ENCODE assay signal across 8 mouse cellular contexts in the genomic region with DNA sequence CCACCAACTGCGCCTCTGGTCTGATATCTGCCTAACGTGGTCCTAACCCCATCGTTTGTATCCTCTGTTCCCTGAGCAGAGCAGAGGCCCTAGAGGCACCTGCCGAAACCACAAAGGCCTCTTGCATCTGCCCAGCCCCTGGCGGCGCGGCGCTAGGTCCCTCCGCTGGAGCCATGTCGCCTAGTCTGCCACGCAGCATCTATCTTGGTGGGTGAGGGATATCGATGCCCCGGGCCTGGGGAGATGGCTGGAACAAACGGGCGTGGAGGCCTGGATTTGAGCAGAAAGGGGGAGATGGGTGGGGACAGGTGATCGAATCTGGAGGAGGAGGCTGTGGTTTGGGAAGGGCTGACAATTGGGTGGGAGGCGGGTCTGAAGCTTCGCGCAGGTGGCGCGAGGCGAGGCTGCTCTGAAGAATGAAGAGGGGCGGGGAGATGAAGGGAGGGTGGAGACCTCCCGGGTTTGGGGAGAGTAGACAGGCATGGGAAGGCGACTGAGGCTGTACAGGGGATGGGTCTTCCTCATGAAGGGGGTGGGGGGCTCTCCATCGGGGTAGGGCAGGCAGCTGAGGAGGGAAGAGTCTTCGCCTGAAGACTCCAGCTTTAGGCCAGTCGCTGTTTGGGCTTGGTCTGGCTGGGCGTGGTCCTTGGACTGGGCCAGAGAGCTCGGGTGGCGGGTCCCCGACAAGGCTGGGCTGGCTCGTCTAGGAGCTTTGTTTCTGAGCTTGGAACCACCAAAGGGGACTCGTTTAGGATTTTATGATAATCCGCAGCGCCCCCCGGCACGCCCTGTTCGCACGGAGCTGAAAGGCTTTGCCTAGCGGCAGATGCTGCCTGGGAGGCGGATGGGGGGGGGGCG. TPM values are rescaled to one million over a fixed set of nuclear protein-coding genes. Genes with fewer than 3 reads are reported as not detected.
DNase-seq lines count a peak whose midpoint lies in the region; ATAC-seq lines count a peak whose summit lies in the region.
"Had no signal": no experiment of that assay in that cellular context is flagged by ENCODE, and none has a peak within 500 bp of the region (broad histone marks: within the 10 kb centered on the region; RNA-seq: fewer than 3 reads in every experiment).

No protein-coding gene starts in this region.

- no peak for DNase-seq in liver, embryonic 11.5 days (ENCODE audit: low spot score)
- no peak for DNase-seq in liver
- DNase-seq in cerebellum, adult 11-12 months = peak; percentile 42
- peak; percentile 81 for DNase-seq in forebrain, embryonic 11.5 days (ENCODE audit: low spot score)
- peak; percentile 40 for DNase-seq in thymus, postnatal 0 days (ENCODE audit: low spot score)

- H3K4me2 ChIP-seq in liver, embryonic 11.5 days = peak overlapping the region; percentile 90
- H3K4me2 ChIP-seq in forebrain, embryonic 11.5 days (ENCODE audit: low read depth, low read length, severe bottlenecking) = peak overlapping the region; percentile 95
- peak overlapping the region; percentile 96 for H3K4me2 ChIP-seq in intestine, embryonic 15.5 days (replicated peaks)
- H3K4me2 ChIP-seq in midbrain, embryonic 12.5 days (replicated peaks) = peak overlapping the region; percentile 81

- ATAC-seq in liver, embryonic 11.5 days (replicated peaks; ENCODE audit: low FRiP score) = no peak
- ATAC-seq in forebrain, embryonic 11.5 days (replicated peaks; ENCODE audit: low FRiP score) = peak; percentile 53
- peak; percentile 22 for ATAC-seq in intestine, embryonic 15.5 days
- peak; percentile 60 for ATAC-seq in midbrain, embryonic 12.5 days (ENCODE audit: low FRiP score, low read depth)

- H3K4me1 ChIP-seq in liver, embryonic 11.5 days (replicated peaks; ENCODE audit: control insufficient read depth, insufficient read depth, low read length) = peaks cover 14% of the 10 kb centered on the region
- no peaks in the 10 kb centered on the region; the same call in 1 of the 2 replicates for H3K4me1 ChIP-seq in forebrain, embryonic 11.5 days (replicated peaks; ENCODE audit: control insufficient read depth, insufficient read depth, low read length)
- H3K4me1 ChIP-seq in intestine, embryonic 15.5 days (replicated peaks) = peaks cover 28% of the 10 kb centered on the region
- peaks cover 47% of the 10 kb centered on the region for H3K4me1 ChIP-seq in midbrain, embryonic 12.5 days

- peaks cover 65% of the 10 kb centered on the region for H3K27me3 ChIP-seq in liver, embryonic 11.5 days (replicated peaks; ENCODE audit: control insufficient read depth, insufficient read depth, low read length)
- no peaks in the 10 kb centered on the region for H3K27me3 ChIP-seq in forebrain, embryonic 11.5 days (ENCODE audit: control insufficient read depth, insufficient read depth, low read length)
- peaks cover 45% of the 10 kb centered on the region for H3K27me3 ChIP-seq in intestine, embryonic 15.5 days (replicated peaks)
- peaks cover 9% of the 10 kb centered on the region for H3K27me3 ChIP-seq in midbrain, embryonic 12.5 days

- H3K27ac ChIP-seq in liver, embryonic 11.5 days (ENCODE audit: low read depth, low read length) = no peak overlapping the region
- H3K27ac ChIP-seq in forebrain, embryonic 11.5 days (ENCODE audit: low read depth, low read length) = peak overlapping the region; percentile 65
- H3K27ac ChIP-seq in intestine, embryonic 15.5 days = no peak overlapping the region
- H3K27ac ChIP-seq in midbrain, embryonic 12.5 days (replicated peaks) = peak overlapping the region; percentile 92

- no peak overlapping the region for H3K9ac ChIP-seq in liver, embryonic 11.5 days (ENCODE audit: low read depth, low read length)
- H3K9ac ChIP-seq in forebrain, embryonic 11.5 days (ENCODE audit: low read length) = peak overlapping the region; percentile 88
- H3K9ac ChIP-seq in intestine, embryonic 15.5 days = peak overlapping the region; percentile 54
- peak overlapping the region; percentile 89 for H3K9ac ChIP-seq in midbrain, embryonic 12.5 days (replicated peaks)

- H3K4me3 ChIP-seq in liver, embryonic 11.5 days (ENCODE audit: low read depth, low read length) = peak overlapping the region; percentile 48
- H3K4me3 ChIP-seq in forebrain, embryonic 11.5 days (ENCODE audit: low read depth, low read length) = peak overlapping the region; percentile 66
- H3K4me3 ChIP-seq in intestine, embryonic 15.5 days (replicated peaks) = peak overlapping the region; percentile 52
- peak overlapping the region; percentile 68 for H3K4me3 ChIP-seq in midbrain, embryonic 12.5 days
- H3K4me3 ChIP-seq: myocyte had no signal

- no peaks in the 10 kb centered on the region for H3K36me3 ChIP-seq in liver, embryonic 11.5 days (ENCODE audit: control insufficient read depth, insufficient read depth, low read length)
- no peaks in the 10 kb centered on the region for H3K36me3 ChIP-seq in forebrain, embryonic 11.5 days (ENCODE audit: control insufficient read depth, insufficient read depth, low read length)
- H3K36me3 ChIP-seq in intestine, embryonic 15.5 days = no peaks in the 10 kb centered on the region
- peaks cover 14% of the 10 kb centered on the region for H3K36me3 ChIP-seq in midbrain, embryonic 12.5 days

- H3K9me3 ChIP-seq in liver, embryonic 11.5 days (ENCODE audit: control insufficient read depth, low read length) = no peaks in the 10 kb centered on the region
- H3K9me3 ChIP-seq in forebrain, embryonic 11.5 days (ENCODE audit: control insufficient read depth, low read length) = no peaks in the 10 kb centered on the region
- H3K9me3 ChIP-seq in intestine, embryonic 15.5 days = no peaks in the 10 kb centered on the region
- no peaks in the 10 kb centered on the region for H3K9me3 ChIP-seq in midbrain, embryonic 12.5 days

- 1% methylated on average over 43 of the region's 43 CpGs for WGBS in liver, embryonic 11.5 days
- under 1% methylated on average over 42 of the region's 43 CpGs for WGBS in forebrain, embryonic 11.5 days
- 1% methylated on average over 42 of the region's 43 CpGs for WGBS in intestine, embryonic 15.5 days
- under 1% methylated on average over 39 of the region's 43 CpGs for WGBS in midbrain, embryonic 12.5 days

RNA-seq across cellular contexts. Expression of a gene that starts 1.3 kb away (rescaled TPM):
- 1.3 and 1.6 TPM in 2 replicates for polyA plus RNA-seq in liver, embryonic 11.5 days (2014; fragmentation: Nextera tagmentation; extraction: Ambion mirVana)
- 91.8 and 97.0 TPM in 2 replicates for polyA plus RNA-seq in forebrain, embryonic 11.5 days (2014; fragmentation: Nextera tagmentation; extraction: Ambion mirVana)
- 6.6 and 7.1 TPM in 2 replicates for polyA plus RNA-seq in intestine, embryonic 15.5 days (2015; fragmentation: Nextera tagmentation; extraction: Ambion mirVana)
- 136 and 153 TPM in 2 replicates for polyA plus RNA-seq in midbrain, embryonic 12.5 days (2016; fragmentation: Nextera tagmentation; extraction: Ambion mirVana)
- polyA plus RNA-seq in thymus, postnatal 0 days (2015; fragmentation: Nextera tagmentation; extraction: Ambion mirVana) = 0.13 and 0.23 TPM in 2 replicates

RNA-seq across cellular contexts. Expression of a gene that starts 46.1 kb away (rescaled TPM):
- polyA plus RNA-seq in liver, embryonic 11.5 days (2014; fragmentation: Nextera tagmentation; extraction: Ambion mirVana) = 326 and 357 TPM in 2 replicates
- polyA plus RNA-seq in forebrain, embryonic 11.5 days (2014; fragmentation: Nextera tagmentation; extraction: Ambion mirVana) = 439 and 447 TPM in 2 replicates
- 216 and 224 TPM in 2 replicates for polyA plus RNA-seq in intestine, embryonic 15.5 days (2015; fragmentation: Nextera tagmentation; extraction: Ambion mirVana)
- 268 and 290 TPM in 2 replicates for polyA plus RNA-seq in midbrain, embryonic 12.5 days (2016; fragmentation: Nextera tagmentation; extraction: Ambion mirVana)
- 339 and 404 TPM in 2 replicates for polyA plus RNA-seq in thymus, postnatal 0 days (2015; fragmentation: Nextera tagmentation; extraction: Ambion mirVana)

Comparison
In these comparisons a context has a peak if more than half of its experiments do, and no peak if none do; other contexts are left out.
1. DNase-seq: peak in cerebellum, adult 11-12 months (single experiment), forebrain, embryonic 11.5 days (single experiment) and thymus, postnatal 0 days (single experiment); none in liver, embryonic 11.5 days (single experiment) and liver (single experiment).
2. H3K27ac ChIP-seq: peak in forebrain, embryonic 11.5 days (single experiment) and midbrain, embryonic 12.5 days (single experiment); none in liver, embryonic 11.5 days (single experiment) and intestine, embryonic 15.5 days (single experiment).
3. RNA of a gene that starts 1.3 kb away (polyA plus RNA-seq): 136 to 153 TPM in midbrain, embryonic 12.5 days and 91.8 to 97.0 TPM in forebrain, embryonic 11.5 days; 6.6 to 7.1 TPM in intestine, embryonic 15.5 days, 1.3 to 1.6 TPM in liver, embryonic 11.5 days and 0.13 to 0.23 TPM in thymus, postnatal 0 days; every median in the first group is over 10 times any median in the second.
4. Peak in every context shown above with its lines, with median percentiles within 50 percentile points of each other: H3K4me2 ChIP-seq and H3K4me3 ChIP-seq.